Mouse (Mus musculus) skeletal muscle tissue, postnatal 0 days (tissue): ENCODE results near the gene Inhbb. TPM values are rescaled to one million over a fixed set of nuclear protein-coding genes. Genes with fewer than 3 reads are reported as not detected.

ENCODE experiments used
- polyA plus RNA-seq: library from polyadenylated mRNA; unstranded; fragments of >200 nt; fragmentation: Nextera tagmentation; extraction: Ambion mirVana; gene quantifications from 2 replicates; pipeline ENCODE4 v1.2.1, GENCODE M21; 2015

The Inhbb gene
- 0.49 and 0.78 TPM in 2 replicates for polyA plus RNA-seq

GRCm38 (mm10) chr1:119421576-119422421, at the start of gene Inhbb:
Inhbb (minus strand) TSS chr1:119422248.

Other genes starting within 250 kb of the Inhbb start
- 47.6 and 64.7 TPM in 2 replicates for gene Ralb, start 82.5 kb upstream of the Inhbb start, polyA plus RNA-seq
- gene Tmem185b, start 103.9 kb upstream of the Inhbb start, polyA plus RNA-seq, result 9.3 and 10.2 TPM in 2 replicates
- 2.1 and 2.3 TPM in 2 replicates for gene Epb41l5, start 226.8 kb upstream of the Inhbb start, polyA plus RNA-seq